Mouse (Mus musculus): ENCODE results near the gene Tmc5. TPM values are rescaled to one million over a fixed set of nuclear protein-coding genes. Genes with fewer than 3 reads are reported as not detected.

Tmc5 gene
- total RNA-seq, 2 experiments from 2014 or later: not detected

Other genes with a start within 250 kb of the Tmc5 start
- gene Syt17, start 149.1 kb upstream of the Tmc5 start, total RNA-seq (2015): not detected in 2 replicates
- gene Syt17, start 149.1 kb upstream of the Tmc5 start, total RNA-seq (2017): not detected in 2 replicates
- 7.2 and 10.1 TPM in 2 replicates for gene Itpripl2, start 105.3 kb upstream of the Tmc5 start, total RNA-seq (2015)
- 15.2 and 17.6 TPM in 2 replicates for gene Itpripl2, start 105.3 kb upstream of the Tmc5 start, total RNA-seq (2017)
- 32.5 and 36.9 TPM in 2 replicates for gene Coq7, start 63.9 kb upstream of the Tmc5 start, total RNA-seq (2015)
- gene Coq7, start 63.9 kb upstream of the Tmc5 start, total RNA-seq (2017): 32.6 and 39.1 TPM in 2 replicates
- 0.29 and 0.84 TPM in 2 replicates for gene Tmc7, start 12.6 kb upstream of the Tmc5 start, total RNA-seq (2015)
- 0.20 and 0.33 TPM in 2 replicates for gene Tmc7, start 12.6 kb upstream of the Tmc5 start, total RNA-seq (2017)
- gene Gde1, start 108.5 kb downstream of the Tmc5 start, total RNA-seq (2015): 44.1 and 48.5 TPM in 2 replicates
- gene Gde1, start 108.5 kb downstream of the Tmc5 start, total RNA-seq (2017): 29.9 and 40.7 TPM in 2 replicates
- gene Ccp110, start 115.3 kb downstream of the Tmc5 start, total RNA-seq (2015): 24.0 and 25.0 TPM in 2 replicates
- 16.2 and 20.2 TPM in 2 replicates for gene Ccp110, start 115.3 kb downstream of the Tmc5 start, total RNA-seq (2017)
- gene Vps35l, start 142.9 kb downstream of the Tmc5 start, total RNA-seq (2015): 41.7 and 45.1 TPM in 2 replicates
- gene Vps35l, start 142.9 kb downstream of the Tmc5 start, total RNA-seq (2017): 37.4 and 37.9 TPM in 2 replicates

Data from megakaryocyte progenitor cell, adult 5-6 weeks (primary cell).